Comparison of ENCODE assay signal across 20 mouse cellular contexts in genomic region chr11:31906499-31906898, GRCm38 (mm10). TPM values are rescaled to one million over a fixed set of nuclear protein-coding genes. Genes with fewer than 3 reads are reported as not detected.
DNase-seq lines count a peak whose midpoint lies in the region; ATAC-seq and TF ChIP-seq lines count a peak whose summit lies in the region.
"Had no signal": no experiment of that assay in that cellular context is flagged by ENCODE, and none has a peak within 500 bp of the region (broad histone marks: within the 10 kb centered on the region; RNA-seq: fewer than 3 reads in every experiment).

No protein-coding gene starts in this region.

- no peak for DNase-seq in heart, adult 11 months
- peak; percentile 78 for DNase-seq in liver, adult 2 months (ENCODE audit: extremely low read depth, low read depth, low spot score)
- no peak for DNase-seq in liver, embryonic 11.5 days (ENCODE audit: low spot score)
- DNase-seq in gastrocnemius, postnatal 14 days = peak; percentile 8
- no peak for DNase-seq in urinary bladder, adult 18-20 months (ENCODE audit: low spot score in 2 of 2)
- no peak for DNase-seq in ovary, postnatal 36 days (ENCODE audit: low spot score)
- DNase-seq: adrenal gland, adult 8-10 months; heart, postnatal 10 days; thymus, postnatal 36 days had no signal

- peaks cover 32% of the 10 kb centered on the region for H3K4me1 ChIP-seq in heart, embryonic 16.5 days (ENCODE audit: control insufficient read depth, insufficient read depth, low read length)
- H3K4me1 ChIP-seq in liver, adult 2 months (ENCODE audit: control insufficient read depth, insufficient read depth, low read length) = peaks cover 41% of the 10 kb centered on the region
- peaks cover 6% of the 10 kb centered on the region; the same call in 1 of the 2 replicates for H3K4me1 ChIP-seq in liver, embryonic 11.5 days (replicated peaks; ENCODE audit: control insufficient read depth, insufficient read depth, low read length)
- H3K4me1 ChIP-seq: embryonic facial prominence, embryonic 12.5 days had no signal

- no peak overlapping the region for H3K9ac ChIP-seq in heart, embryonic 16.5 days (ENCODE audit: low read length)
- H3K9ac ChIP-seq in liver, adult 2 months (ENCODE audit: low read depth, low read length) = no peak overlapping the region
- no peak overlapping the region for H3K9ac ChIP-seq in liver, embryonic 11.5 days (ENCODE audit: low read depth, low read length)
- H3K9ac ChIP-seq: embryonic facial prominence, embryonic 12.5 days; lung, embryonic 15.5 days had no signal

- peak; percentile 61; the same call in 1 of the 2 replicates for ATAC-seq in heart, embryonic 16.5 days (replicated peaks; ENCODE audit: extremely low read depth, insufficient read depth, low FRiP score)
- no peak for ATAC-seq in liver, embryonic 11.5 days (replicated peaks; ENCODE audit: low FRiP score)
- 0 out of 2 replicates have a peak, but pooled peaks have one; percentile 44 for ATAC-seq in megakaryocyte-erythroid progenitor cell, adult 5-6 weeks (replicated peaks; ENCODE audit: low FRiP score, low TSS enrichment, poor library complexity, severe bottlenecking)
- ATAC-seq: hindbrain, postnatal 0 days; midbrain, embryonic 16.5 days had no signal

- peaks cover 6% of the 10 kb centered on the region for H3K79me2 ChIP-seq in liver, adult 2 months (ENCODE audit: control insufficient read depth, insufficient read depth, low read length)

- H3K4me3 ChIP-seq in heart, embryonic 16.5 days (ENCODE audit: low read length) = no peak overlapping the region
- no peak overlapping the region for H3K4me3 ChIP-seq in liver, adult 2 months (ENCODE audit: insufficient read depth, low read depth, low read length)
- H3K4me3 ChIP-seq in liver, embryonic 11.5 days (ENCODE audit: low read depth, low read length) = no peak overlapping the region
- H3K4me3 ChIP-seq: embryonic facial prominence, embryonic 12.5 days; lung, embryonic 15.5 days had no signal

- intact Hi-C loops in gastrocnemius, postnatal 14 days (cut with DNase I; ENCODE audit: low total_unique reads) = no loop called here

- no peaks in the 10 kb centered on the region for H3K36me3 ChIP-seq in heart, embryonic 16.5 days (ENCODE audit: control insufficient read depth, insufficient read depth)
- H3K36me3 ChIP-seq in liver, adult 2 months (ENCODE audit: control insufficient read depth, insufficient read depth, low read length) = peaks cover 12% of the 10 kb centered on the region
- H3K36me3 ChIP-seq in liver, embryonic 11.5 days (ENCODE audit: control insufficient read depth, insufficient read depth, low read length) = no peaks in the 10 kb centered on the region; the same call in 1 of the 2 replicates
- H3K36me3 ChIP-seq: embryonic facial prominence, embryonic 12.5 days; lung, embryonic 15.5 days had no signal

- H3K27me3 ChIP-seq in heart, embryonic 16.5 days (ENCODE audit: control insufficient read depth, insufficient read depth, low read length) = no peaks in the 10 kb centered on the region
- H3K27me3 ChIP-seq in liver, adult 2 months (ENCODE audit: control insufficient read depth, insufficient read depth, low read length) = no peaks in the 10 kb centered on the region
- no peaks in the 10 kb centered on the region for H3K27me3 ChIP-seq in liver, embryonic 11.5 days (replicated peaks; ENCODE audit: control insufficient read depth, insufficient read depth, low read length)
- H3K27me3 ChIP-seq: embryonic facial prominence, embryonic 12.5 days; lung, embryonic 15.5 days had no signal

- no peak for TF ChIP-seq POLR2A in liver, adult 2 months (IDR thresholded peaks at IDR 0.05; ENCODE audit: extremely low read depth, insufficient read depth, low read length)

- no peak for TF ChIP-seq CTCF in liver, adult 2 months (IDR thresholded peaks at IDR 0.05; ENCODE audit: low read depth, low read length)

- H3K4me2 ChIP-seq in heart, embryonic 16.5 days (ENCODE audit: low read depth, low read length) = no peak overlapping the region
- no peak overlapping the region for H3K4me2 ChIP-seq in liver, embryonic 11.5 days
- H3K4me2 ChIP-seq: embryonic facial prominence, embryonic 12.5 days; lung, embryonic 15.5 days had no signal

- no peaks in the 10 kb centered on the region for H3K9me3 ChIP-seq in heart, embryonic 16.5 days (replicated peaks; ENCODE audit: control insufficient read depth, low read length)
- H3K9me3 ChIP-seq in liver, embryonic 11.5 days (ENCODE audit: control insufficient read depth, low read length) = no peaks in the 10 kb centered on the region
- H3K9me3 ChIP-seq: embryonic facial prominence, embryonic 12.5 days; G1E; lung, embryonic 15.5 days had no signal

- H3K27ac ChIP-seq in heart, embryonic 16.5 days (ENCODE audit: low read length) = peak overlapping the region; percentile 62
- no peak overlapping the region; the same call in 1 of the 2 replicates for H3K27ac ChIP-seq in liver, adult 2 months (replicated peaks; ENCODE audit: insufficient read depth, low read depth, low read length)
- no peak overlapping the region for H3K27ac ChIP-seq in liver, embryonic 11.5 days (ENCODE audit: low read depth, low read length)
- H3K27ac ChIP-seq: embryonic facial prominence, embryonic 12.5 days; lung, embryonic 15.5 days had no signal

RNA-seq across cellular contexts. Expression of gene Cpeb4, which starts 34.5 kb away (rescaled TPM):
- polyA plus RNA-seq in heart, embryonic 16.5 days (2015; fragmentation: Nextera tagmentation; extraction: Ambion mirVana) = 5.9 and 7.3 TPM in 2 replicates
- 30.6 and 37.0 TPM in 2 replicates for total RNA-seq in liver, adult 2 months (2014; rRNA removed)
- 9.0 and 10.3 TPM in 2 replicates for polyA plus RNA-seq in liver, adult 2 months (2012; rRNA removed)
- 14.4 and 15.8 TPM in 2 replicates for polyA plus RNA-seq in liver, embryonic 11.5 days (2014; fragmentation: Nextera tagmentation; extraction: Ambion mirVana)
- 10 to 100 TPM; 63.1 to 66.2 TPM for total RNA-seq in gastrocnemius, postnatal 14 days (2021)
- total RNA-seq in megakaryocyte-erythroid progenitor cell, adult 5-6 weeks (2014; fragmentation: Nextera tagmentation) = 9.9 and 10.2 TPM in 2 replicates
- 8.7 and 13.2 TPM in 2 replicates for total RNA-seq in megakaryocyte-erythroid progenitor cell, adult 5-6 weeks (2017)

RNA-seq across cellular contexts. Expression of gene 4930524B15Rik, which starts 58.9 kb away (rescaled TPM):
- 0.10 TPM in 1 of 2 replicates, not detected in the other for polyA plus RNA-seq in heart, embryonic 16.5 days (2015; fragmentation: Nextera tagmentation; extraction: Ambion mirVana)
- not detected in 2 replicates for total RNA-seq in liver, adult 2 months (2014; rRNA removed)
- not detected in 2 replicates for polyA plus RNA-seq in liver, adult 2 months (2012; rRNA removed)
- not detected in 2 replicates for polyA plus RNA-seq in liver, embryonic 11.5 days (2014; fragmentation: Nextera tagmentation; extraction: Ambion mirVana)
- total RNA-seq in gastrocnemius, postnatal 14 days (2021) = not detected
- not detected in 2 replicates for total RNA-seq in megakaryocyte-erythroid progenitor cell, adult 5-6 weeks (2014; fragmentation: Nextera tagmentation)
- total RNA-seq in megakaryocyte-erythroid progenitor cell, adult 5-6 weeks (2017) = not detected in 2 replicates
- total RNA-seq: adrenal gland, adult 8-10 months; common myeloid progenitor, adult 5-6 weeks; G1E; heart, postnatal 10 days; megakaryocyte progenitor cell, adult 5-6 weeks had no signal
- polyA plus RNA-seq: G1E; large intestine, adult 2 months; lung, embryonic 15.5 days; neural tube, embryonic 11.5 days had no signal

Comparison
In these comparisons a context has a peak if more than half of its experiments do, and no peak if none do; other contexts are left out.
1. DNase-seq: peak in liver, adult 2 months (single experiment) and gastrocnemius, postnatal 14 days (single experiment); none in heart, adult 11 months (single experiment), liver, embryonic 11.5 days (single experiment), urinary bladder, adult 18-20 months (0 of 2) and ovary, postnatal 36 days (single experiment).